13 mouse cellular contexts compared by ENCODE assay signal in genomic region chr6:146514531-146514948, GRCm38 (mm10). TPM values are rescaled to one million over a fixed set of nuclear protein-coding genes. Genes with fewer than 3 reads are reported as not detected.
DNase-seq lines count a peak whose midpoint lies in the region.
"Had no signal": no experiment of that assay in that cellular context is flagged by ENCODE, and none has a peak within 500 bp of the region (broad histone marks: within the 10 kb centered on the region; RNA-seq: fewer than 3 reads in every experiment).

No protein-coding gene starts in this region.

- H3K4me3 ChIP-seq in embryonic facial prominence, embryonic 10.5 days = no peak overlapping the region
- H3K4me3 ChIP-seq: hindbrain, embryonic 13.5 days; left cerebral cortex, adult 2 months; lung, embryonic 15.5 days had no signal

- H3K27me3 ChIP-seq in embryonic facial prominence, embryonic 10.5 days (replicated peaks; ENCODE audit: low read depth, poor library complexity, severe bottlenecking) = no peaks in the 10 kb centered on the region
- H3K27me3 ChIP-seq: hindbrain, embryonic 13.5 days; lung, embryonic 15.5 days had no signal

- peak overlapping the region; percentile 57 for H3K27ac ChIP-seq in embryonic facial prominence, embryonic 10.5 days (replicated peaks)
- H3K27ac ChIP-seq: hindbrain, embryonic 13.5 days; left cerebral cortex, adult 2 months; lung, embryonic 15.5 days had no signal

- DNase-seq in lung, postnatal 10 days = peak; percentile 53
- no peak for DNase-seq in lung, postnatal 25 days (ENCODE audit: low spot score)
- DNase-seq in embryonic facial prominence, embryonic 10.5 days (ENCODE audit: low spot score) = no peak
- DNase-seq in heart, postnatal 10 days = peak; percentile 41 to 54
- DNase-seq in thymus, postnatal 14 days = peak; percentile 75
- DNase-seq in adrenal gland, adult 2 months = no peak
- no peak for DNase-seq in layer of hippocampus, adult 11-12 months (ENCODE audit: low spot score)
- DNase-seq: adrenal gland, postnatal 36 days; cerebellum, adult 9-11 months; kidney, postnatal 25 days had no signal

- no peaks in the 10 kb centered on the region for H3K36me3 ChIP-seq in embryonic facial prominence, embryonic 10.5 days (replicated peaks)
- H3K36me3 ChIP-seq: hindbrain, embryonic 13.5 days; lung, embryonic 15.5 days had no signal

- peaks cover 10% of the 10 kb centered on the region for H3K4me1 ChIP-seq in embryonic facial prominence, embryonic 10.5 days
- H3K4me1 ChIP-seq: hindbrain, embryonic 13.5 days had no signal

- H3K9me3 ChIP-seq in embryonic facial prominence, embryonic 10.5 days = no peaks in the 10 kb centered on the region
- H3K9me3 ChIP-seq: hindbrain, embryonic 13.5 days; lung, embryonic 15.5 days had no signal

- 53% methylated on average over 7 of the region's 7 CpGs for WGBS in embryonic facial prominence, embryonic 10.5 days

- intact Hi-C loops in heart, postnatal 10 days (cut with DNase I) = no loop called here

RNA-seq across cellular contexts. Expression of gene Itpr2, which starts 12.5 kb away (rescaled TPM):
- polyA plus RNA-seq in embryonic facial prominence, embryonic 10.5 days (2016; fragmentation: Nextera tagmentation; extraction: Ambion mirVana) = 4.5 and 5.2 TPM in 2 replicates
- 10 to 100 TPM; 31.5 to 41.9 TPM for total RNA-seq in heart, postnatal 10 days (2021)
- 10 to 100 TPM; 32.2 to 36.1 TPM for total RNA-seq in adrenal gland, adult 2 months (2021)
- 9.4 and 17.3 TPM in 2 replicates for polyA plus RNA-seq in adrenal gland, adult 2 months (2012; rRNA removed)

Comparison
In these comparisons a context has a peak if more than half of its experiments do, and no peak if none do; other contexts are left out.
1. DNase-seq: peak in lung, postnatal 10 days (single experiment), heart, postnatal 10 days (2 of 2) and thymus, postnatal 14 days (single experiment); none in lung, postnatal 25 days (single experiment), embryonic facial prominence, embryonic 10.5 days (single experiment), adrenal gland, adult 2 months (single experiment) and layer of hippocampus, adult 11-12 months (single experiment).